Comparison of ENCODE assay signal across 7 mouse cellular contexts in genomic region chr4:48045721-48046460, GRCm38 (mm10). TPM values are rescaled to one million over a fixed set of nuclear protein-coding genes. Genes with fewer than 3 reads are reported as not detected.
A peak's percentile ranks its signal among the peaks of the same experiment; 100 is the strongest.
DNase-seq lines count a peak whose midpoint lies in the region; ATAC-seq and TF ChIP-seq lines count a peak whose summit lies in the region.

No protein-coding gene starts in this region.

- intact Hi-C loops in heart, adult 2 months (cut with DNase I) = loop anchor here (2.0 kb wide), 1 partner anchor 79 kb away; the partner anchor contains the start of gene Stx17

- no peak for TF ChIP-seq CTCF in cerebellum, adult 2 months (IDR thresholded peaks at IDR 0.05; ENCODE audit: borderline replicate concordance, insufficient read depth, low read depth, low read length)
- no peak for TF ChIP-seq CTCF in heart, adult 2 months (IDR thresholded peaks at IDR 0.05)

- H3K27ac ChIP-seq in cerebellum, adult 2 months (ENCODE audit: insufficient read depth, low read length) = peak overlapping the region; percentile 97; the same call in 1 of the 2 replicates
- peak overlapping the region; percentile 98 for H3K27ac ChIP-seq in heart, adult 2 months
- H3K27ac ChIP-seq in kidney, embryonic 16.5 days (ENCODE audit: low read length) = no peak overlapping the region

- ATAC-seq in kidney, embryonic 16.5 days (ENCODE audit: low FRiP score, low TSS enrichment) = no peak

- H3K4me1 ChIP-seq in cerebellum, adult 2 months (ENCODE audit: control insufficient read depth, insufficient read depth, low read length) = 0 out of 2 replicates have a peak, but pooled peaks cover 4% of the 10 kb centered on the region
- H3K4me1 ChIP-seq in heart, adult 2 months (ENCODE audit: control insufficient read depth, insufficient read depth, low read length) = no peaks in the 10 kb centered on the region; the same call in 1 of the 2 replicates
- H3K4me1 ChIP-seq in kidney, embryonic 16.5 days (ENCODE audit: insufficient read depth, low read length) = peaks cover 36% of the 10 kb centered on the region

- H3K27me3 ChIP-seq in cerebellum, adult 2 months (ENCODE audit: control insufficient read depth, insufficient read depth, low read length) = no peaks in the 10 kb centered on the region
- no peaks in the 10 kb centered on the region; the same call in 1 of the 2 replicates for H3K27me3 ChIP-seq in heart, adult 2 months (ENCODE audit: control insufficient read depth, insufficient read depth, low read length)
- peaks cover 58% of the 10 kb centered on the region for H3K27me3 ChIP-seq in kidney, embryonic 16.5 days (ENCODE audit: insufficient read depth, low read length)

- DNase-seq in A20 (ENCODE audit: low read depth, low spot score) = peak; percentile 76
- peak; percentile 37 to 57 for DNase-seq in CD8-positive naive resting alpha-beta T cell, adult 2 months (ENCODE audit: low read depth in 2 of 2, low spot score in 2 of 2)
- DNase-seq in cerebellum, adult 2 months = peak; percentile 47 to 57
- peak; percentile 49 to 55 for DNase-seq in heart, adult 2 months
- DNase-seq in lung, postnatal 14 days = peak; percentile 4
- DNase-seq in right cerebral cortex, postnatal 4 days = peak; percentile 53

- peak overlapping the region; percentile 74 for H3K9ac ChIP-seq in heart, adult 2 months (ENCODE audit: low read depth, low read length)
- peak overlapping the region; percentile 66 for H3K9ac ChIP-seq in kidney, embryonic 16.5 days (replicated peaks; ENCODE audit: low read length)

- TF ChIP-seq EP300 in heart, adult 2 months (IDR thresholded peaks at IDR 0.05; ENCODE audit: insufficient read depth, low read depth, low read length) = no peak

- peak overlapping the region; percentile 73 for H3K4me3 ChIP-seq in cerebellum, adult 2 months (replicated peaks; ENCODE audit: insufficient read depth, low read depth, low read length)
- peak overlapping the region; percentile 72 for H3K4me3 ChIP-seq in heart, adult 2 months
- H3K4me3 ChIP-seq in kidney, embryonic 16.5 days (ENCODE audit: low read length) = peak overlapping the region; percentile 67

- no peaks in the 10 kb centered on the region for H3K36me3 ChIP-seq in heart, adult 2 months (ENCODE audit: control insufficient read depth, insufficient read depth, low read length)
- no peaks in the 10 kb centered on the region for H3K36me3 ChIP-seq in kidney, embryonic 16.5 days (ENCODE audit: insufficient read depth, low read length)

- H3K4me2 ChIP-seq in kidney, embryonic 16.5 days (replicated peaks; ENCODE audit: low read depth, low read length) = peak overlapping the region; percentile 100

- no peaks in the 10 kb centered on the region for H3K9me3 ChIP-seq in kidney, embryonic 16.5 days (ENCODE audit: low read length)

- TF ChIP-seq POLR2A in cerebellum, adult 2 months (IDR thresholded peaks at IDR 0.05; ENCODE audit: borderline replicate concordance, insufficient read depth, low read length) = no peak
- no peak for TF ChIP-seq POLR2A in heart, adult 2 months (IDR thresholded peaks at IDR 0.05; ENCODE audit: insufficient read depth, low read depth, low read length)

- under 1% methylated on average over 39 of the region's 39 CpGs for WGBS in cerebellum, adult 2 months
- under 1% methylated on average over 39 of the region's 39 CpGs for WGBS in heart, adult 2 months
- under 1% methylated on average over 39 of the region's 39 CpGs for WGBS in kidney, embryonic 16.5 days

- no peaks in the 10 kb centered on the region for H3K79me2 ChIP-seq in heart, adult 2 months (replicated peaks; ENCODE audit: control insufficient read depth, insufficient read depth, low read length)

RNA-seq across cellular contexts. Expression of gene Nr4a3, which starts 0.9 kb away (rescaled TPM):
- 2.4 TPM in 2 replicates for polyA plus RNA-seq in cerebellum, adult 2 months (2012; rRNA removed)
- total RNA-seq in heart, adult 2 months (2021) = 1 to 10 TPM; 5.3 to 6.7 TPM
- polyA plus RNA-seq in heart, adult 2 months (2012; rRNA removed) = 0.73 and 1.7 TPM in 2 replicates
- 0.10 TPM in 1 of 2 replicates, not detected in the other for polyA plus RNA-seq in kidney, embryonic 16.5 days (2015; fragmentation: Nextera tagmentation; extraction: Ambion mirVana)

Comparison
In these comparisons a context has a peak if more than half of its experiments do, and no peak if none do; other contexts are left out.
1. DNase-seq: peak in every context shown above with its lines; median percentile 76 in A20; 53 in right cerebral cortex, postnatal 4 days; 52 in cerebellum, adult 2 months; 52 in heart, adult 2 months; 47 in CD8-positive naive resting alpha-beta T cell, adult 2 months; 4 in lung, postnatal 14 days.